Mouse (Mus musculus): ENCODE measurements around the gene Slc38a10. TPM values are rescaled to one million over a fixed set of nuclear protein-coding genes. Genes with fewer than 3 reads are reported as not detected.

Gene Slc38a10
- polyA plus RNA-seq, 1 experiment from 2014 or later: 46.1 TPM

- H3K9me3 ChIP-seq (ENCODE audit: control insufficient read depth, low read length): no peaks in the 10 kb centered on the region
- H3K9ac ChIP-seq (ENCODE audit: low read length): no peak overlapping the region
- no peak overlapping the region for H3K4me3 ChIP-seq (ENCODE audit: low read depth, low read length)
- H3K4me1 ChIP-seq (ENCODE audit: control insufficient read depth, insufficient read depth, low read length): peaks cover 30% of the 10 kb centered on the region
- DNase-seq (ENCODE audit: low spot score): no peak
- H3K4me2 ChIP-seq (ENCODE audit: low read depth, severe bottlenecking): no peak overlapping the region
- WGBS: 10% methylated on average over 1 of the region's 1 CpGs
- H3K36me3 ChIP-seq (ENCODE audit: control insufficient read depth, insufficient read depth, low read length): no peaks in the 10 kb centered on the region
- ATAC-seq (ENCODE audit: insufficient number of reproducible peaks, low FRiP score, low TSS enrichment, low read depth): no peak
- H3K27me3 ChIP-seq (ENCODE audit: control insufficient read depth, insufficient read depth, low read length): no peaks in the 10 kb centered on the region
- peak overlapping the region; percentile 26; the same call in 1 of the 2 replicates for H3K27ac ChIP-seq (replicated peaks; ENCODE audit: low read depth, low read length)
Measured at GRCm38 (mm10) chr11:120183180-120183579, 32.0 kb upstream of the Slc38a10 start.

- DNase-seq (ENCODE audit: low spot score) (no peak), ATAC-seq (ENCODE audit: insufficient number of reproducible peaks, low FRiP score, low TSS enrichment, low read depth) (no peak)
- Histone ChIP-seq H3K27ac (replicated peaks; ENCODE audit: low read depth, low read length) (no peak overlapping the region), H3K36me3 (ENCODE audit: control insufficient read depth, insufficient read depth, low read length) (no peaks in the 10 kb centered on the region), H3K27me3 (ENCODE audit: control insufficient read depth, insufficient read depth, low read length) (no peaks in the 10 kb centered on the region), H3K9me3 (ENCODE audit: control insufficient read depth, low read length) (no peaks in the 10 kb centered on the region), H3K9ac (ENCODE audit: low read length) (no peak overlapping the region), H3K4me2 (ENCODE audit: low read depth, severe bottlenecking) (no peak overlapping the region), H3K4me3 (ENCODE audit: low read depth, low read length) (no peak overlapping the region), H3K4me1 (ENCODE audit: control insufficient read depth, insufficient read depth, low read length) (peaks cover 30% of the 10 kb centered on the region)
- WGBS: 28% methylated on average over 3 of the region's 3 CpGs
Measured at GRCm38 (mm10) chr11:120182396-120183030, 31.4 kb upstream of the Slc38a10 start.

GRCm38 (mm10) chr11:120181379-120181778 lies 30.2 kb upstream of the Slc38a10 start:
- no peak for ATAC-seq (ENCODE audit: insufficient number of reproducible peaks, low FRiP score, low TSS enrichment, low read depth)
- WGBS: 75% methylated on average over 3 of the region's 3 CpGs

GRCm38 (mm10) chr11:120179374-120179773 lies 28.2 kb upstream of the Slc38a10 start:
- H3K27me3 ChIP-seq (ENCODE audit: control insufficient read depth, insufficient read depth, low read length): no peaks in the 10 kb centered on the region
- no peak for ATAC-seq (ENCODE audit: insufficient number of reproducible peaks, low FRiP score, low TSS enrichment, low read depth)
- H3K4me1 ChIP-seq (ENCODE audit: control insufficient read depth, insufficient read depth, low read length): peaks cover 17% of the 10 kb centered on the region
- no peak overlapping the region for H3K27ac ChIP-seq (replicated peaks; ENCODE audit: low read depth, low read length)
- no peak overlapping the region for H3K4me3 ChIP-seq (ENCODE audit: low read depth, low read length)
- 36% methylated on average over 4 of the region's 4 CpGs for WGBS
- H3K9me3 ChIP-seq (ENCODE audit: control insufficient read depth, low read length): no peaks in the 10 kb centered on the region
- H3K9ac ChIP-seq (ENCODE audit: low read length): no peak overlapping the region
- no peak for DNase-seq (ENCODE audit: low spot score)
- no peaks in the 10 kb centered on the region for H3K36me3 ChIP-seq (ENCODE audit: control insufficient read depth, insufficient read depth, low read length)
- no peak overlapping the region for H3K4me2 ChIP-seq (ENCODE audit: low read depth, severe bottlenecking)

More at GRCm38 (mm10) chr11:120181379-120181778, 30.2 kb upstream of the Slc38a10 start:
- Histone ChIP-seq H3K4me2 (ENCODE audit: low read depth, severe bottlenecking) (no peak overlapping the region), H3K36me3 (ENCODE audit: control insufficient read depth, insufficient read depth, low read length) (no peaks in the 10 kb centered on the region), H3K9ac (ENCODE audit: low read length) (no peak overlapping the region), H3K27me3 (ENCODE audit: control insufficient read depth, insufficient read depth, low read length) (no peaks in the 10 kb centered on the region), H3K9me3 (ENCODE audit: control insufficient read depth, low read length) (no peaks in the 10 kb centered on the region), H3K4me1 (ENCODE audit: control insufficient read depth, insufficient read depth, low read length) (peaks cover 30% of the 10 kb centered on the region), H3K4me3 (ENCODE audit: low read depth, low read length) (no peak overlapping the region), H3K27ac (replicated peaks; ENCODE audit: low read depth, low read length) (no peak overlapping the region)
- DNase-seq (ENCODE audit: low spot score): no peak

GRCm38 (mm10) chr11:120175948-120176347 lies 24.8 kb upstream of the Slc38a10 start:
- H3K27me3 ChIP-seq (ENCODE audit: control insufficient read depth, insufficient read depth, low read length): no peaks in the 10 kb centered on the region
- no peak overlapping the region for H3K27ac ChIP-seq (replicated peaks; ENCODE audit: low read depth, low read length)
- no peak overlapping the region for H3K4me2 ChIP-seq (ENCODE audit: low read depth, severe bottlenecking)
- no peak overlapping the region for H3K9ac ChIP-seq (ENCODE audit: low read length)
- H3K9me3 ChIP-seq (ENCODE audit: control insufficient read depth, low read length): no peaks in the 10 kb centered on the region
- no peaks in the 10 kb centered on the region for H3K36me3 ChIP-seq (ENCODE audit: control insufficient read depth, insufficient read depth, low read length)
- peaks cover 7% of the 10 kb centered on the region for H3K4me1 ChIP-seq (ENCODE audit: control insufficient read depth, insufficient read depth, low read length)
- 70% methylated on average over 4 of the region's 4 CpGs for WGBS
- ATAC-seq (ENCODE audit: insufficient number of reproducible peaks, low FRiP score, low TSS enrichment, low read depth) (no peak), DNase-seq (ENCODE audit: low spot score) (no peak)
- H3K4me3 ChIP-seq (ENCODE audit: low read depth, low read length): no peak overlapping the region

GRCm38 (mm10) chr11:120173213-120173612 lies 22.1 kb upstream of the Slc38a10 start:
- no peak for ATAC-seq (ENCODE audit: insufficient number of reproducible peaks, low FRiP score, low TSS enrichment, low read depth)
- Histone ChIP-seq H3K4me1 (ENCODE audit: control insufficient read depth, insufficient read depth, low read length) (peaks cover 28% of the 10 kb centered on the region), H3K4me3 (ENCODE audit: low read depth, low read length) (no peak overlapping the region), H3K9ac (ENCODE audit: low read length) (no peak overlapping the region), H3K9me3 (ENCODE audit: control insufficient read depth, low read length) (no peaks in the 10 kb centered on the region), H3K27ac (replicated peaks; ENCODE audit: low read depth, low read length) (no peak overlapping the region), H3K4me2 (ENCODE audit: low read depth, severe bottlenecking) (no peak overlapping the region), H3K27me3 (ENCODE audit: control insufficient read depth, insufficient read depth, low read length) (no peaks in the 10 kb centered on the region), H3K36me3 (ENCODE audit: control insufficient read depth, insufficient read depth, low read length) (no peaks in the 10 kb centered on the region)
- 76% methylated on average over 14 of the region's 14 CpGs for WGBS
- no peak for DNase-seq (ENCODE audit: low spot score)

- peak; percentile 72 for DNase-seq (ENCODE audit: low spot score)
- 13% methylated on average over 8 of the region's 8 CpGs for WGBS
- ATAC-seq (ENCODE audit: insufficient number of reproducible peaks, low FRiP score, low TSS enrichment, low read depth): peak; percentile 61; the same call in 1 of the 2 replicates
- H3K9me3 ChIP-seq (ENCODE audit: control insufficient read depth, low read length): no peaks in the 10 kb centered on the region
- H3K27me3 ChIP-seq (ENCODE audit: control insufficient read depth, insufficient read depth, low read length): no peaks in the 10 kb centered on the region
- H3K4me2 ChIP-seq (ENCODE audit: low read depth, severe bottlenecking): no peak overlapping the region
- no peak overlapping the region for H3K4me3 ChIP-seq (ENCODE audit: low read depth, low read length)
- H3K27ac ChIP-seq (replicated peaks; ENCODE audit: low read depth, low read length): no peak overlapping the region
- H3K4me1 ChIP-seq (ENCODE audit: control insufficient read depth, insufficient read depth, low read length): peaks cover 43% of the 10 kb centered on the region
- no peaks in the 10 kb centered on the region for H3K36me3 ChIP-seq (ENCODE audit: control insufficient read depth, insufficient read depth, low read length)
- H3K9ac ChIP-seq (ENCODE audit: low read length): 0 out of 2 replicates have a peak overlapping the region, but pooled peaks have one; percentile 19
Measured at GRCm38 (mm10) chr11:120171168-120171567, 20.0 kb upstream of the Slc38a10 start.

GRCm38 (mm10) chr11:120169208-120169992 lies 18.3 kb upstream of the Slc38a10 start:
- Histone ChIP-seq H3K4me3 (ENCODE audit: low read depth, low read length) (no peak overlapping the region; the same call in 1 of the 2 replicates), H3K27ac (replicated peaks; ENCODE audit: low read depth, low read length) (no peak overlapping the region; the same call in 1 of the 2 replicates), H3K36me3 (ENCODE audit: control insufficient read depth, insufficient read depth, low read length) (no peaks in the 10 kb centered on the region), H3K4me2 (ENCODE audit: low read depth, severe bottlenecking) (peak overlapping the region; percentile 22; the same call in 1 of the 2 replicates), H3K9ac (ENCODE audit: low read length) (no peak overlapping the region), H3K27me3 (ENCODE audit: control insufficient read depth, insufficient read depth, low read length) (no peaks in the 10 kb centered on the region), H3K4me1 (ENCODE audit: control insufficient read depth, insufficient read depth, low read length) (peaks cover 58% of the 10 kb centered on the region), H3K9me3 (ENCODE audit: control insufficient read depth, low read length) (no peaks in the 10 kb centered on the region)
- DNase-seq (ENCODE audit: low spot score) (peak; percentile 86), ATAC-seq (ENCODE audit: insufficient number of reproducible peaks, low FRiP score, low TSS enrichment, low read depth) (no peak)
- 29% methylated on average over 21 of the region's 21 CpGs for WGBS
